Mouse (Mus musculus) R1 (cell line): Measurements from ENCODE around the gene Cep83.

ENCODE experiments used
- DNase-seq: peaks from one replicate; pipeline ENCODE4 v3.0.0-alpha.2; 2018; ENCODE audit warnings: low read depth, low spot score

The Cep83 gene

GRCm38 (mm10) chr10:94825951-94826350 is 137.5 kb downstream of the Cep83 start:
- no peak for DNase-seq

GRCm38 (mm10) chr10:94826436-94826835 is 138.0 kb downstream of the Cep83 start:
- no peak for DNase-seq

- DNase-seq: no peak
These were observed 138.9 kb downstream of the Cep83 start for GRCm38 (mm10) chr10:94827325-94827724.

- no peak for DNase-seq
These were observed 139.7 kb downstream of the Cep83 start for GRCm38 (mm10) chr10:94827890-94828733.

GRCm38 (mm10) chr10:94828734-94829230 is 140.3 kb downstream of the Cep83 start:
- no peak for DNase-seq

GRCm38 (mm10) chr10:94829407-94829806 is 141.0 kb downstream of the Cep83 start:
- DNase-seq: no peak

GRCm38 (mm10) chr10:94835874-94836273 is 147.4 kb downstream of the Cep83 start:
- no peak for DNase-seq
